Mouse (Mus musculus) erythroblast, embryonic 14.5 days (primary cell): ENCODE results near the gene Rnf144a.

Experiments
- GATA1 ChIP-seq: IDR thresholded peaks from 2 replicates; pipeline ENCODE4 v1.6.1; 2012; ENCODE audit warnings: low read length, inconsistent platforms, mixed read lengths
- TAL1 ChIP-seq: IDR thresholded peaks from 3 replicates; pipeline ENCODE4 v1.6.1; 2012; ENCODE audit warnings: low read length, inconsistent platforms, mixed read lengths

GRCm38 (mm10) chr12:26339181-26339580, 75.9 kb downstream of the Rnf144a start:
- TF ChIP-seq GATA1 (no peak), TAL1 (no peak)
